Mouse (Mus musculus) right cerebral cortex, postnatal 36 days (tissue): ENCODE results near the gene Tmem33.

Source experiments
- DNase-seq, 2 experiments: peaks; one replicate each; pipeline ENCODE4 v3.0.0; 2022; ENCODE audit warnings: low spot score in 2 of 2, mixed read lengths in 1 of 2

Tmem33 gene

GRCm38 (mm10) chr5:67260531-67261371 lies at the start of gene Tmem33:
Gene Tmem33, plus strand, starts transcription at chr5:67260565.
- DNase-seq, result peak; percentile 92 to 93

GRCm38 (mm10) chr5:67213168-67213567 lies 47.2 kb upstream of the Tmem33 start:
- no peak for DNase-seq

GRCm38 (mm10) chr5:67215121-67216030 lies 45.0 kb upstream of the Tmem33 start:
- DNase-seq, result no peak

- no peak for DNase-seq
Measured at GRCm38 (mm10) chr5:67216031-67216778, 44.2 kb upstream of the Tmem33 start.

GRCm38 (mm10) chr5:67216779-67217095 lies 43.6 kb upstream of the Tmem33 start:
- DNase-seq, result no peak

GRCm38 (mm10) chr5:67221901-67222300 lies 38.5 kb upstream of the Tmem33 start:
- DNase-seq, result no peak

- DNase-seq, result no peak
Measured at GRCm38 (mm10) chr5:67222440-67223390, 37.6 kb upstream of the Tmem33 start.

- DNase-seq, result no peak
Measured at GRCm38 (mm10) chr5:67223391-67224121, 36.8 kb upstream of the Tmem33 start.

- DNase-seq, result no peak
Measured at GRCm38 (mm10) chr5:67224122-67224502, 36.3 kb upstream of the Tmem33 start.

- DNase-seq, result no peak
Measured at GRCm38 (mm10) chr5:67225758-67226157, 34.6 kb upstream of the Tmem33 start.

GRCm38 (mm10) chr5:67227261-67227660 lies 33.1 kb upstream of the Tmem33 start:
- DNase-seq, result no peak

- no peak for DNase-seq
Measured at GRCm38 (mm10) chr5:67227682-67228444, 32.5 kb upstream of the Tmem33 start.

- DNase-seq, result no peak
Measured at GRCm38 (mm10) chr5:67234682-67235081, 25.7 kb upstream of the Tmem33 start.

GRCm38 (mm10) chr5:67235462-67235861 lies 24.9 kb upstream of the Tmem33 start:
- DNase-seq, result no peak

- DNase-seq, result no peak
Measured at GRCm38 (mm10) chr5:67236601-67237000, 23.8 kb upstream of the Tmem33 start.

- DNase-seq, result no peak
Measured at GRCm38 (mm10) chr5:67238303-67238702, 22.1 kb upstream of the Tmem33 start.

- no peak for DNase-seq
Measured at GRCm38 (mm10) chr5:67241713-67242112, 18.7 kb upstream of the Tmem33 start.

GRCm38 (mm10) chr5:67243231-67243630 lies 17.1 kb upstream of the Tmem33 start:
- no peak for DNase-seq

GRCm38 (mm10) chr5:67252261-67252660 lies 8.1 kb upstream of the Tmem33 start:
- DNase-seq, result no peak
